Mouse (Mus musculus) liver, postnatal 0 days (tissue): Measurements from ENCODE around the gene H2afy2. TPM values are rescaled to one million over a fixed set of nuclear protein-coding genes. Genes with fewer than 3 reads are reported as not detected.

Experiments used
- ATAC-seq: fragments of 200-750 bp; cut with Nextera tagmentation; 2 replicates; pipeline ENCODE4 v1.8.0; 2017; ENCODE audit warnings: mild to moderate bottlenecking, moderate library complexity
- DNase-seq: peaks from one replicate; pipeline ENCODE4 v3.0.0-alpha.2; 2016
- H3K27ac ChIP-seq: fragments of 300-500 bp; sonication (generic); 2 replicates; pipeline ENCODE4 v1.5.1; 2014; ENCODE audit warnings: antibody characterized with exemption, moderate library complexity, mild to moderate bottlenecking, low read depth
- H3K27me3 ChIP-seq: fragments of 300-500 bp; sonication (generic); 2 replicates; pipeline ENCODE4 v1.6.1; 2014; ENCODE audit warnings: low read length, control low read depth, mixed read lengths; ENCODE audit not compliant: insufficient read depth
- H3K36me3 ChIP-seq: fragments of 300-500 bp; sonication (generic); replicated peaks from 2 replicates; pipeline ENCODE4 v1.6.1; 2014; ENCODE audit warnings: mild to moderate bottlenecking, control low read depth, low read length, moderate library complexity, mixed read lengths; ENCODE audit not compliant: insufficient read depth
- H3K4me1 ChIP-seq: fragments of 300-500 bp; sonication (generic); 2 replicates; pipeline ENCODE4 v1.6.1; 2014; ENCODE audit warnings: antibody characterized with exemption, mild to moderate bottlenecking, control low read depth; ENCODE audit not compliant: insufficient read depth
- H3K4me2 ChIP-seq: fragments of 300-500 bp; sonication (generic); 2 replicates; pipeline ENCODE4 v1.6.1; 2014; ENCODE audit warnings: low read depth, mild to moderate bottlenecking, low read length, moderate library complexity, mixed read lengths
- H3K4me3 ChIP-seq: fragments of 300-500 bp; sonication (generic); 2 replicates; pipeline ENCODE4 v1.5.1; 2014; ENCODE audit warnings: low read depth, low read length
- H3K9ac ChIP-seq: fragments of 300-500 bp; sonication (generic); replicated peaks from 2 replicates; pipeline ENCODE4 v1.6.1; 2014; ENCODE audit warnings: mild to moderate bottlenecking, moderate library complexity
- H3K9me3 ChIP-seq: fragments of 300-500 bp; sonication (generic); 2 replicates; pipeline ENCODE4 v1.6.1; 2016; ENCODE audit warnings: mild to moderate bottlenecking, control low read depth, low read length, mixed read lengths
- CTCF ChIP-seq: sonication (generic); IDR thresholded peaks from 2 replicates; pipeline ENCODE4 v1.5.1; 2016; ENCODE audit warnings: antibody characterized with exemption, low read depth
- EP300 ChIP-seq: IDR thresholded peaks from 2 replicates; pipeline ENCODE4 v1.6.1; 2016; ENCODE audit warnings: antibody characterized with exemption, low read depth, mild to moderate bottlenecking
- WGBS: fragments of 180-500 bp; shearing (Covaris S2); extraction: QIAGEN DNeasy Blood & Tissue Kit; methylation state at CpG from one replicate; pipeline ENCODE4 v1.1.7; 2014; ENCODE audit not compliant: insufficient replicate concordance; 5-methylcytosine and 5-hydroxymethylcytosine counted together
- polyA plus RNA-seq: library from polyadenylated mRNA; unstranded; fragments of >200 nt; fragmentation: Nextera tagmentation; extraction: Ambion mirVana; gene quantifications from 2 replicates; pipeline ENCODE4 v1.2.1, GENCODE M21; 2015

The H2afy2 gene
- polyA plus RNA-seq, 1 experiment from 2014 or later = 1.9 TPM

GRCm38 (mm10) chr10:61822968-61823730 is 39.2 kb upstream of the H2afy2 start:
- Histone ChIP-seq H3K9ac (no peak overlapping the region), H3K4me1 (peaks cover 4% of the 10 kb centered on the region; the same call in 1 of the 2 replicates), H3K36me3 (no peaks in the 10 kb centered on the region), H3K27me3 (no peaks in the 10 kb centered on the region), H3K9me3 (no peaks in the 10 kb centered on the region), H3K4me2 (no peak overlapping the region), H3K27ac (no peak overlapping the region), H3K4me3 (no peak overlapping the region)
- ATAC-seq (no peak), DNase-seq (no peak)
- WGBS = 69% methylated on average over 7 of the region's 7 CpGs
- TF ChIP-seq EP300 (no peak), CTCF (no peak)

GRCm38 (mm10) chr10:61820050-61820449 is 36.1 kb upstream of the H2afy2 start:
- WGBS = 48% methylated on average over 9 of the region's 9 CpGs
- Histone ChIP-seq H3K36me3 (no peaks in the 10 kb centered on the region), H3K4me2 (no peak overlapping the region), H3K4me3 (no peak overlapping the region), H3K4me1 (no peaks in the 10 kb centered on the region), H3K9ac (no peak overlapping the region), H3K27me3 (no peaks in the 10 kb centered on the region), H3K27ac (no peak overlapping the region), H3K9me3 (no peaks in the 10 kb centered on the region)
- DNase-seq (no peak), ATAC-seq (no peak)
- TF ChIP-seq CTCF = peak; percentile 30
- TF ChIP-seq EP300 = no peak

- DNase-seq (no peak), ATAC-seq (no peak)
- WGBS = 71% methylated on average over 5 of the region's 5 CpGs
- Histone ChIP-seq H3K4me3 (no peak overlapping the region), H3K27me3 (no peaks in the 10 kb centered on the region), H3K9ac (no peak overlapping the region), H3K36me3 (no peaks in the 10 kb centered on the region), H3K9me3 (no peaks in the 10 kb centered on the region), H3K4me2 (no peak overlapping the region), H3K27ac (no peak overlapping the region), H3K4me1 (no peaks in the 10 kb centered on the region)
- no peak for TF ChIP-seq EP300
- TF ChIP-seq CTCF = no peak
Measured at GRCm38 (mm10) chr10:61811987-61812386, 28.0 kb upstream of the H2afy2 start.

GRCm38 (mm10) chr10:61798133-61798576 is 14.2 kb upstream of the H2afy2 start:
- no peaks in the 10 kb centered on the region for H3K9me3 ChIP-seq
- no peaks in the 10 kb centered on the region for H3K36me3 ChIP-seq
- DNase-seq (no peak), ATAC-seq (no peak)
- no peaks in the 10 kb centered on the region for H3K4me1 ChIP-seq
- H3K9ac ChIP-seq = no peak overlapping the region
- H3K27ac ChIP-seq = no peak overlapping the region
- WGBS = 72% methylated on average over 15 of the region's 15 CpGs
- no peak overlapping the region for H3K4me3 ChIP-seq
- H3K27me3 ChIP-seq = no peaks in the 10 kb centered on the region
- no peak overlapping the region for H3K4me2 ChIP-seq
- TF ChIP-seq CTCF (no peak), EP300 (no peak)

- 48% methylated on average over 8 of the region's 8 CpGs for WGBS
- no peak overlapping the region for H3K4me3 ChIP-seq
- no peaks in the 10 kb centered on the region for H3K4me1 ChIP-seq
- DNase-seq (no peak), ATAC-seq (no peak)
- H3K9me3 ChIP-seq = no peaks in the 10 kb centered on the region
- TF ChIP-seq CTCF = no peak
- TF ChIP-seq EP300 = no peak
- no peak overlapping the region for H3K9ac ChIP-seq
- no peak overlapping the region for H3K27ac ChIP-seq
- H3K4me2 ChIP-seq = no peak overlapping the region
- H3K36me3 ChIP-seq = no peaks in the 10 kb centered on the region
- no peaks in the 10 kb centered on the region for H3K27me3 ChIP-seq
Measured at GRCm38 (mm10) chr10:61795458-61795857, 11.5 kb upstream of the H2afy2 start.

- H3K4me1 ChIP-seq = no peaks in the 10 kb centered on the region
- H3K9me3 ChIP-seq = no peaks in the 10 kb centered on the region
- no peaks in the 10 kb centered on the region for H3K27me3 ChIP-seq
- ATAC-seq = no peak
- peak; percentile 11 for DNase-seq
- 37% methylated on average over 10 of the region's 10 CpGs for WGBS
- H3K27ac ChIP-seq = no peak overlapping the region
- TF ChIP-seq CTCF (no peak), EP300 (no peak)
- H3K4me2 ChIP-seq = no peak overlapping the region
- H3K4me3 ChIP-seq = no peak overlapping the region
- no peak overlapping the region for H3K9ac ChIP-seq
- no peaks in the 10 kb centered on the region for H3K36me3 ChIP-seq
Measured at GRCm38 (mm10) chr10:61794971-61795370, 11.0 kb upstream of the H2afy2 start.
